Mouse (Mus musculus) layer of hippocampus, postnatal 25 days (tissue): ENCODE measurements around the gene Ceacam11. TPM values are rescaled to one million over a fixed set of nuclear protein-coding genes. Genes with fewer than 3 reads are reported as not detected.
"Not testable (repeated sequence)": the region's sequence is repeated elsewhere in the genome, so short reads cannot be mapped to it uniquely, and the experiment has no call there.

Source experiments
- DNase-seq, 2 experiments: peaks; one replicate each; pipeline ENCODE4 v3.0.0; 2022; ENCODE audit warnings: mixed read lengths in 2 of 2, low spot score in 1 of 2; ENCODE audit errors: extremely low spot score in 1 of 2
- microRNA-seq, 2 experiments: library from miRNA; unstranded; fragments of <30 nt; microRNA quantifications; one replicate each; pipeline ENCODE4 v1.2.0; 2021
- total RNA-seq, 2 experiments: library from RNA; stranded (reverse); gene quantifications; 2 replicates each; pipeline ENCODE4 v1.2.3; 2021

Gene Ceacam11
- not detected for total RNA-seq

DNA sequence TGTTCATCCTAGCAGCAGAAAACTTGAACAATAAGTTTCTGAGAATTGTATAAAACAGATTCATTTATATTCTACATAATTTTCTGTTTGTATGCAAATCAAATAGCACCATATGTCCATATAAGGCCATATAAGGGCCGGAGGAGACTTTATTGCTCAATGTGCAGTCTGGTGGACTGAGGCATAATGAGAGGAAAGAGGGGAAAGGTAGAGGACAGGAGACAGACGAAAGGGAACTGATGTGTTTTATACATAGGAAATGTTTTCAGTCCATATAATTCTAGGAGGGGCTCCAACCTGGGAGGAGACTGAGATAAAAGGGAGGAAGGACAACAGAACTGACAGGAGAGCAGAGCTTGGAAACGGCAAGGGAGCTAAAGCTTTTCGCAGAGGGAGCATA is at the start of gene Ceacam11:
Gene Ceacam11, plus strand, starts transcription at position 301 of the 400 bp plus-strand sequence.
- DNase-seq, result no peak

DNA sequence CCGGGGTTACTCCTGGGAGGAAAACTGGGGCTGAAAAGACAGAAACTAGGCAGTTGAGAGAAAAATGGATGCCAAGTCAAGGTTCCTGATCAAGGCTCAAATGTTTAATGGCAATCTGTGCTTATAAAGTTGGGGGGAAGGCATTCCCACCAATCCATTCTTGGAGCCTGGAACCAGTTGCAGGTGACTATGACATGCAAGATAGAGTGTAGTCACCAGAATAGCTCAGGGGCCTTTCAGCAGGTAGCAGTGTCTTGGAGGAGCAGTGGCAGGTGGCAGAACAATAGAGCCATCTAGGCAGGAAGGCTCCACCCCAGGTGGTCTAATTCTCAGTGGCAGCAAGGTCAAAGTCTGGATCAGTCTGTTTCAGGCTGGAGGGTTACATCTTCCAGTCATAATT is 29.2 kb downstream of the Ceacam11 start:
- DNase-seq, result not testable (repeated sequence)

DNA sequence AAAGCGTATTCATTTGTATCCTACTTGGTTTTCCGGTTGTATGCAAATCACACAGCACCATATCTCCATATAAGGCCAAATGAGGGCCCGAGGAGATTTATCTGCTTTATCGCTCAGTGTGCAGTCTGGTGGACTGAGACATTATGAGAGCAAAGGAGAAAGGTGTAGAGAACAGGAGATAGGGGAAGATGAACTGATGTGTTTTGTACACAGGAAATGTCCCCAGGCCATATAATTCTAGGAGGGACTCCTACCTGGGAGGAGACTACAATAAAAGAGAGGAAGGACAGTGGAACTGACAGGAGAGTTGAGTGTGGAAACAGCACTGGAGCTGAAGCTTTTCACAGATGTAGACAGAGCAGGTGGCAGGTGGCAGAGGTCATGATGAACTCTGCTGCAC is 37.7 kb downstream of the Ceacam11 start, which contains the start of gene Ceacam13:
Gene Ceacam13, plus strand, starts transcription at position 301 of the 400 bp plus-strand sequence.
- no peak for DNase-seq

Small RNA genes within 50 kb of the gene (microRNA-seq; reads per million reads assigned to microRNA genes)
- gene Gm22414, result 0 reads per million in 2 experiments

Other genes with a start within 250 kb of the Ceacam11 start
- not detected for gene Ceacam14, start 159.5 kb upstream of the Ceacam11 start, total RNA-seq
- gene Gm5155, start 100.4 kb upstream of the Ceacam11 start, total RNA-seq, result not detected
- not detected for gene Ceacam13, start 37.8 kb downstream of the Ceacam11 start, total RNA-seq
- not detected for gene Ceacam12, start 93.8 kb downstream of the Ceacam11 start, total RNA-seq
- not detected for gene Igfl3, start 204.4 kb downstream of the Ceacam11 start, total RNA-seq